Mouse (Mus musculus) neural tube, embryonic 11.5 days (tissue): ENCODE measurements around the gene Fam241a. TPM values are rescaled to one million over a fixed set of nuclear protein-coding genes. Genes with fewer than 3 reads are reported as not detected.

ENCODE experiments used
- ATAC-seq: fragments of 200-750 bp; cut with Nextera tagmentation; 2 replicates; pipeline ENCODE4 v1.8.0; 2017; ENCODE audit warnings: moderate number of reproducible peaks, mild to moderate bottlenecking, moderate TSS enrichment, moderate library complexity; ENCODE audit not compliant: insufficient read depth, low FRiP score, low TSS enrichment
- DNase-seq: peaks from one replicate; pipeline ENCODE4 v3.0.0-alpha.2; 2015; ENCODE audit warnings: low spot score
- H3K27ac ChIP-seq: fragments of 300-500 bp; sonication (generic); 2 replicates; pipeline ENCODE4 v1.5.1; 2014; ENCODE audit warnings: low read depth, mild to moderate bottlenecking, low read length
- H3K27me3 ChIP-seq: fragments of 300-500 bp; sonication (generic); 2 replicates; pipeline ENCODE4 v1.6.1; 2014; ENCODE audit warnings: mild to moderate bottlenecking, low read length, mixed read lengths; ENCODE audit not compliant: control insufficient read depth, insufficient read depth
- H3K36me3 ChIP-seq: fragments of 300-500 bp; sonication (generic); 2 replicates; pipeline ENCODE4 v1.6.1; 2014; ENCODE audit warnings: mild to moderate bottlenecking, low read length, moderate library complexity, mixed read lengths; ENCODE audit not compliant: control insufficient read depth, insufficient read depth
- H3K4me1 ChIP-seq: fragments of 300-500 bp; sonication (generic); 2 replicates; pipeline ENCODE4 v1.6.1; 2014; ENCODE audit warnings: low read length, mixed read lengths; ENCODE audit not compliant: control insufficient read depth, insufficient read depth
- H3K4me2 ChIP-seq: fragments of 300-500 bp; sonication (generic); 2 replicates; pipeline ENCODE4 v1.6.1; 2014; ENCODE audit warnings: low read depth, mild to moderate bottlenecking, moderate library complexity
- H3K4me3 ChIP-seq: fragments of 300-500 bp; sonication (generic); 2 replicates; pipeline ENCODE4 v1.5.1; 2014; ENCODE audit warnings: low read depth, low read length
- H3K9ac ChIP-seq: fragments of 300-500 bp; sonication (generic); 2 replicates; pipeline ENCODE4 v1.6.1; 2014; ENCODE audit warnings: mild to moderate bottlenecking, low read length
- H3K9me3 ChIP-seq: fragments of 300-500 bp; sonication (generic); 2 replicates; pipeline ENCODE4 v1.6.1; 2016; ENCODE audit warnings: low read length; ENCODE audit not compliant: control insufficient read depth
- WGBS: fragments of 180-500 bp; shearing (Covaris S2); extraction: QIAGEN DNeasy Blood & Tissue Kit; methylation state at CpG from one replicate; pipeline ENCODE4 v1.1.7; 2014; 5-methylcytosine and 5-hydroxymethylcytosine counted together
- polyA plus RNA-seq: library from polyadenylated mRNA; unstranded; fragments of >200 nt; fragmentation: Nextera tagmentation; extraction: Ambion mirVana; gene quantifications from 2 replicates; pipeline ENCODE4 v1.2.1, GENCODE M21; 2014

The Fam241a gene
- polyA plus RNA-seq, 1 experiment from 2014 or later: 9.0 TPM

- DNase-seq: no peak
- H3K9me3 ChIP-seq: no peaks in the 10 kb centered on the region
- H3K9ac ChIP-seq: no peak overlapping the region
- H3K27me3 ChIP-seq: no peaks in the 10 kb centered on the region
- no peak overlapping the region for H3K4me2 ChIP-seq
- WGBS: 88% methylated on average over 6 of the region's 6 CpGs
- no peak overlapping the region for H3K27ac ChIP-seq
- no peaks in the 10 kb centered on the region for H3K36me3 ChIP-seq
- peaks cover 9% of the 10 kb centered on the region for H3K4me1 ChIP-seq
- H3K4me3 ChIP-seq: no peak overlapping the region
- no peak for ATAC-seq
Observed at GRCm38 (mm10) chr3:127835594-127835993, 60.5 kb downstream of the Fam241a start.

- H3K4me1 ChIP-seq: peaks cover 9% of the 10 kb centered on the region
- no peak for DNase-seq
- H3K4me2 ChIP-seq: no peak overlapping the region
- H3K4me3 ChIP-seq: no peak overlapping the region
- no peak overlapping the region for H3K9ac ChIP-seq
- no peak overlapping the region for H3K27ac ChIP-seq
- H3K9me3 ChIP-seq: no peaks in the 10 kb centered on the region
- WGBS: 90% methylated on average over 4 of the region's 4 CpGs
- ATAC-seq: no peak
- H3K27me3 ChIP-seq: no peaks in the 10 kb centered on the region
- no peaks in the 10 kb centered on the region for H3K36me3 ChIP-seq
Observed at GRCm38 (mm10) chr3:127834040-127834439, 62.1 kb downstream of the Fam241a start.

- Histone ChIP-seq H3K4me1 (peaks cover 8% of the 10 kb centered on the region), H3K36me3 (no peaks in the 10 kb centered on the region), H3K4me3 (no peak overlapping the region), H3K4me2 (no peak overlapping the region), H3K9me3 (no peaks in the 10 kb centered on the region), H3K27ac (no peak overlapping the region), H3K9ac (no peak overlapping the region), H3K27me3 (no peaks in the 10 kb centered on the region)
- 62% methylated on average over 6 of the region's 6 CpGs for WGBS
- DNase-seq (no peak), ATAC-seq (no peak)
Observed at GRCm38 (mm10) chr3:127831079-127831478, 65.0 kb downstream of the Fam241a start.

- ATAC-seq: no peak
- DNase-seq: no peak
- H3K9me3 ChIP-seq: no peaks in the 10 kb centered on the region
- no peak overlapping the region for H3K27ac ChIP-seq
- no peak overlapping the region for H3K4me3 ChIP-seq
- WGBS: 64% methylated on average over 10 of the region's 10 CpGs
- no peaks in the 10 kb centered on the region for H3K36me3 ChIP-seq
- 0 out of 2 replicates have a peak, but pooled peaks cover 4% of the 10 kb centered on the region for H3K4me1 ChIP-seq
- H3K27me3 ChIP-seq: no peaks in the 10 kb centered on the region
- H3K9ac ChIP-seq: no peak overlapping the region
- H3K4me2 ChIP-seq: no peak overlapping the region
Observed at GRCm38 (mm10) chr3:127830183-127830582, 65.9 kb downstream of the Fam241a start.

- no peak for ATAC-seq
- H3K4me1 ChIP-seq: 0 out of 2 replicates have a peak, but pooled peaks cover 4% of the 10 kb centered on the region
- peaks cover 1% of the 10 kb centered on the region; the same call in 1 of the 2 replicates for H3K36me3 ChIP-seq
- no peak overlapping the region for H3K9ac ChIP-seq
- 53% methylated on average over 7 of the region's 7 CpGs for WGBS
- H3K27me3 ChIP-seq: no peaks in the 10 kb centered on the region
- DNase-seq: peak; percentile 29
- H3K4me2 ChIP-seq: no peak overlapping the region
- H3K4me3 ChIP-seq: no peak overlapping the region
- peak overlapping the region; percentile 35; the same call in 1 of the 2 replicates for H3K27ac ChIP-seq
- no peaks in the 10 kb centered on the region for H3K9me3 ChIP-seq
Observed at GRCm38 (mm10) chr3:127827123-127827522, 69.0 kb downstream of the Fam241a start.

GRCm38 (mm10) chr3:127826503-127826902 is 69.6 kb downstream of the Fam241a start:
- H3K27ac ChIP-seq: no peak overlapping the region
- H3K9ac ChIP-seq: no peak overlapping the region
- 0 out of 2 replicates have a peak, but pooled peaks cover 4% of the 10 kb centered on the region for H3K4me1 ChIP-seq
- no peaks in the 10 kb centered on the region for H3K27me3 ChIP-seq
- DNase-seq: no peak
- no peaks in the 10 kb centered on the region for H3K9me3 ChIP-seq
- H3K36me3 ChIP-seq: peaks cover 3% of the 10 kb centered on the region; the same call in 1 of the 2 replicates
- ATAC-seq: no peak
- H3K4me2 ChIP-seq: no peak overlapping the region
- WGBS: 70% methylated on average over 7 of the region's 7 CpGs
- H3K4me3 ChIP-seq: no peak overlapping the region

GRCm38 (mm10) chr3:127823886-127824863 is 71.9 kb downstream of the Fam241a start:
- 74% methylated on average over 17 of the region's 17 CpGs for WGBS
- no peak for DNase-seq
- Histone ChIP-seq H3K4me1 (0 out of 2 replicates have a peak, but pooled peaks cover 4% of the 10 kb centered on the region), H3K36me3 (peaks cover 3% of the 10 kb centered on the region; the same call in 1 of the 2 replicates), H3K9ac (no peak overlapping the region), H3K27ac (no peak overlapping the region), H3K27me3 (no peaks in the 10 kb centered on the region), H3K9me3 (no peaks in the 10 kb centered on the region), H3K4me2 (no peak overlapping the region), H3K4me3 (no peak overlapping the region)
- ATAC-seq: no peak

- no peaks in the 10 kb centered on the region for H3K27me3 ChIP-seq
- peaks cover 3% of the 10 kb centered on the region; the same call in 1 of the 2 replicates for H3K36me3 ChIP-seq
- ATAC-seq (no peak), DNase-seq (no peak)
- no peak overlapping the region for H3K4me3 ChIP-seq
- H3K9ac ChIP-seq: no peak overlapping the region
- WGBS: 91% methylated on average over 5 of the region's 5 CpGs
- no peaks in the 10 kb centered on the region for H3K4me1 ChIP-seq
- no peak overlapping the region for H3K4me2 ChIP-seq
- no peak overlapping the region for H3K27ac ChIP-seq
- H3K9me3 ChIP-seq: no peaks in the 10 kb centered on the region
Observed at GRCm38 (mm10) chr3:127821209-127821608, 74.9 kb downstream of the Fam241a start.
